Mouse (Mus musculus): ENCODE data around the gene Trpm5.

DNA sequence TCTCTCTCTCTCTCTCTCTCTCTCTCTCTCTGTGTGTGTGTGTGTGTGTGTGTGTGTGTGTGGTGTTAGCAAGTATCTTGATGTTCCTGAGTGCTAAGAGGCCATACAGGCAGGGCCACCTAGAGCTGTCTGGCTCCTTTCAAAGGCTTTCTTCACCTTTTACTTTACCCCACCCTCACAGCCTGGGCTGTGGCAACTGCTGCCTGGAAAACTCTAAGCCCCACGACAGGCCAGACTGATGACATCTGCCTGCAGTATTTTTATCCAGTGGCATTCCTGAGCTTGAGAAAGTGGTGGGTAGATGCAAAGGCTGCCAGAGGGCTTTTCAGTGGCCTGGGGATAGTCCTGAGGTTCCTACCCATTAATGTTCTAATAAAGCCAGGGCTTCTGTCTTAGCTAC is 18.0 kb upstream of the Trpm5 start:
- TF ChIP-seq CTCF (IDR thresholded peaks at IDR 0.05) (no peak), EP300 (IDR thresholded peaks at IDR 0.05) (no peak)
